Mouse (Mus musculus): Measurements from ENCODE around the gene Hbb-y.
"Not testable (repeated sequence)": the region's sequence is repeated elsewhere in the genome, so short reads cannot be mapped to it uniquely, and the experiment has no call there.

The Hbb-y gene

DNA sequence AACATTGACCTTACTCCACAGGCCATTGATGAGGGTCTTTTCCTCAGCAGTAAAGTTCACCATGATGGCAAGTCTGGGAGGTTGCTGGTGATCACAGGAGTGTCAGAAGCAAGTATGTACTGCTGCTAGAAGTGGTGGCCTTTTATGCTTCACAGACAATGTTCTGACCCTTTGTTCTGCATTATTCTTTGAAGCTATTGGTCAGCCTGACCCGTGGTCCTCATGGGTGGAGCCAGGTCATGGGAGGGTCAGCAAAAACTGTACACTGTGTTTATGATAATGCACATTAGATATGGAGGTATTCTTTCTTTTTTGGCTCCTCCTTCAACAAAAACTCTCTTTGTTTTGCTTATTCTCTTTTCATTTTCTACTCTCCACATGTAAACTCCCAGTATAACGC lies at the start of gene Hbb-y:
TSS of gene Hbb-y (minus strand) at position 127 of the 400 bp plus-strand sequence.
- in situ Hi-C loops (cut with MboI, MseI), result no loop called here

DNA sequence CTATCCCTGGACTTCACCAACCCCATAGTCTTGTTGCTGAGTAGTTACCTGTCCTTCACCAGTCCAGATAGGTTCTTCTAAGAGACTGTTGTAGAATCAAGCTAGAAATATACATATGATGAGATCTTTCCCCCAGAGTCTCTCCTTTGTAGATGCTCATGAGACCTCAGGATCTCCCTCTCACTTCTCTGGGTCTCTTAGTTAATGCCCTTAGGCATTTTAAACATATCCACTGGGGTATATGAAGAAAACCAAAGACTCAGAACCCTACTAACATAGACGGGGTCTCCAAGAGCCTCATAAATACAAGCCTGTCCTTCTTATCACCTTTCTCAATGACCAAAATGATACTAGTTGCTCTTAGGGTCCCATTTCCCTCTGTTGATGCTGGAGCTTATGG lies 41.4 kb upstream of the Hbb-y start, which contains the start of gene Olfr64:
TSS of gene Olfr64 (minus strand) at position 101 of the 400 bp plus-strand sequence.
- in situ Hi-C loops (cut with MboI, MseI), result no loop called here

DNA sequence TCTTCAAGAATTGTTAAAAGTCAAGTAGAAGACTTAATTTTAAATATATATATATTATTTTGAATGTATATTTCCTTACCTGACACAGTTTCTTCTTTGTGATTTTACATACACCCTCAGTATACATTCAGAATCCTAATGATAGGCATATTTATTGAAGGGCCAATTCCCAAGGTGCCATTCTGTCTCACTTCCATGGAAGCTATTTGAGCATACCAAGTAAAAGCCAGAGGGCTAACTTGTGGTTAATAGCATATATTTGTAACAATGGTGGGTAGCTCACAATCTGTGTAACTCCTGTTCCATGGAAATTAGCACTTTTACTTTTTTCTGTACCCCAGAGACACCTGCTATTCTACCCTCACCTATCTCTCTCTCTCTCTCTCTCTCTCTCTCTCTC lies 33.1 kb upstream of the Hbb-y start, which contains the start of gene Olfr66:
TSS of gene Olfr66 (minus strand) at position 101 of the 400 bp plus-strand sequence.
- in situ Hi-C loops (cut with MboI, MseI), result no loop called here

DNA sequence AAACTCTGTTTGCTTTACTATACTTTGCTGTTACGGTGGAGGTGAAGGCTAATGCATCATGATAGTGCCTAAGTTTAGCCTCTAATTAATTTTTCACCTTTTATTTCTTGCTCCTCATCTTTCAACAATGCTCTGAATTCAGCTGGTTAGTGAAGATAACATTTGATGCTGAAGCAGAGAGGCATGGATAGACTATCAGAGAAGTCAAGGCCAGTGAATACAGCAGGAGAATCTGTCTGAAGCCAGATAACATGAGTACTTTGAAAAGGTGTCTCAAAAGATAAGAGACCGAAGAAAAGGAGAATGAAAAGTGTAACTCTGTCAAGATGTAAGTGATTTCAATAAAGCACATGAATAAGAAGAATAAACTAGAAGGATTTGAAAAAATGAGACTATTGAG lies 24.1 kb upstream of the Hbb-y start:
- in situ Hi-C loops (cut with MboI, MseI), result no loop called here

DNA sequence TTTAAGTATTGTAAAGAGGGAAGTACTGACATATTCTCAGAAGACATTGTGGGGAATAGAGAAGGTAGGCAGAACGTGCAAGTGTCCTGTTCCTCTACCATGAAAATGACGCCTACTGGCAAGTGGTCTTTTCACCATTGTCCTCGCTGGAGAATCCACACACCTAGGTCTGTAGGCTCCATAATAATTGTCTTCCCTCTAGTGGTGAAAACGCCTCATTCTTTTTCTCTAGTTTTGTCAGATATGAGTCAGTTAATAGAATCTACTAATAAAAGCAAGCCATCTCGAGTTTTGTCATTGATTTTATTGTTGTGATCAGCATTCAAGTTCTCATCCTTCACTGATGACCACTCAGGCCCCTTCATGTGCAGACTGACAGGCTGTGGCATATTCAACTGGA lies 21.4 kb upstream of the Hbb-y start:
- in situ Hi-C loops (cut with MboI, MseI), result no loop called here

DNA sequence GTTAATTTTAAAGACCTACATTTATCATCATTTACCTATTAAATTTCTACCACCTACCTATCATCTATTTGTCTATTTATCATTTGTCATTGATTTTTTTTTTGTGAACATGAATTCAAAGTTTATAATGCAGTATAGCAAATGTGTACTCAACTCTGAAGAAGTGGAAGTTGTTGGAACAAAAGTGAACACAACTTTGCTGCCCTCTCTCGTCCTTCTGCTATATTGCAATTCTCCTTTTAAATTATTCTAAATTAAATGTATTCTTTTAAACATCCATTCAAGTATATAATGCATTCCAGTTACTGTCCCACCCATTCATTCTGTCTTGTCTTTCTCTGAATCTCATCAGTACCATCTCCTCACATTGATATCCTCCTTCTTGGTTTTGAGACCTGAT lies 20.0 kb upstream of the Hbb-y start:
- in situ Hi-C loops (cut with MboI, MseI), result no loop called here

DNA sequence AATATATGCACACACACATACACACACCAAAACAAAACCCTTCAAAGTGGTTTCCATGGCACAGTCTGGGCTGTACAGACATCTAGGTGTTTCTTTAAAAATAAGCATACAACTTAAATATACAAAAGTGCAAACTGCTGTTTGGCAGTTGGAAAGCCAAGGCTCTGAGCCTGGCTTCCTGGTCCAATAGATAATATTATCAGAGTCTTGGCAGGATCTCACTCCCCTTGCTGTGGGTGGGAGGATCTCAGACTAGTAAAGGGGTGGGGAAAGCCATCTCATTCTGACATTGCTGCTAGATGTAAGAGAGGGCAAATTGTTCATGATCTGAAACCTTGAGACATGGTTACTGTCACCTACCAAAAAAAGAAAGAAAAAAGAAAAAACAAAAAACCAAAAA lies 17.7 kb upstream of the Hbb-y start:
- in situ Hi-C loops (cut with MboI, MseI), result no loop called here

DNA sequence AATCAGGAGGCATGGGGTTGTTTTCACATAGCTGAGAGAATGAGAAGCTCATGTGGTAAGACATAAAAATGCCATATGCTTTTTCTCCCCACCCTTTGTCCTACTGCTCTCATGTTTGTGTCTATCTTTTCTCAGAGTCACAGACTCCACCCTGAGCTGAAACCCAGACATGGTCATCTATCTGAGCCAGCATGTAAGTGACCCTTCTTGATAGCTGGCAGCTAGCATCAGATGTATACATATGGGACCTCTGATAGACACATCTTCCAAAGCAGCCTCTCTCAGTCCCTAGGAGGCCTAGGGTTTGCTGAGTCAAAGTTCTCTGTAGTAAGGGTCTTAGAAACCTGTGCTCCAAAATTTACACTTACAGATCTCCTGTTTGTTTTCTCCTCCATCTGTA lies 12.7 kb upstream of the Hbb-y start:
- in situ Hi-C loops (cut with MboI, MseI), result no loop called here

DNA sequence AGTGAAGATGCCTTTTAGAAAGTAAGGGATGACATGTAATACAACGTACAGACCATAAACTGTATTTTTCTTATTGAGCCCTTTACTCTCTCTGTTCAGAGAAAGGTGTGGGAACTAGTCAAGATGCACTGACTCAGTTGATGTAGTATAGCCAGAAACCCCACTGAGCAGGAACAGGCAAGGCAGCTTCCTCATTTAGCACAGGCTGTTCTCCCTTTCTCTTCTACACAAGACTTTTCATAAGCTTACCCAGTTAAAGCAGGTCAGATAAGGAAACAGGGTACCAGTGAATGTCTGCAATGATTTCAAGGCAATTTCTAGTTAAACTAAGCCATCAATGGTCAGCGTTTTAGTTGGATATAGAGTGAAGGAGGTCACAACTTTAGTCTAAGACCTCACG lies 8.5 kb upstream of the Hbb-y start:
- in situ Hi-C loops (cut with MboI, MseI), result no loop called here

DNA sequence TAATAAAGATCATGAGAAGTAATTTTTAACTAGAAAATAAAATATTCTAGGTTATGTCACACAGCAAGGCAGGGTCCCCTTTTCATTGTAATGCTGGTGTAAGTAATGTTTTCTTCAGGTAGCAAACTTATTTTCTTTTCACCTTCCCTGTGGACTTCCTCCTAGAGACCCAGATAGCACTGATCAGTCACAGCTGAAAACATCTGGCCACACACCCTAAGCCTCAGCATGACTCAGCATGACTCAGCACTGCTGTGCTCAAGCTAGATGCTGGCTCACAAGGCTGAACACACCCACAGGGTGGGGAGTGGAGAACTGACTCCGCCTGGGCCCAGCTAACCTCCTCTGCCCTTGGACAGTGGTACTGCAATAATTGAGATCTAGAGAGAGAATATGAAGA lies 7.8 kb upstream of the Hbb-y start:
- in situ Hi-C loops (cut with MboI, MseI), result no loop called here

DNA sequence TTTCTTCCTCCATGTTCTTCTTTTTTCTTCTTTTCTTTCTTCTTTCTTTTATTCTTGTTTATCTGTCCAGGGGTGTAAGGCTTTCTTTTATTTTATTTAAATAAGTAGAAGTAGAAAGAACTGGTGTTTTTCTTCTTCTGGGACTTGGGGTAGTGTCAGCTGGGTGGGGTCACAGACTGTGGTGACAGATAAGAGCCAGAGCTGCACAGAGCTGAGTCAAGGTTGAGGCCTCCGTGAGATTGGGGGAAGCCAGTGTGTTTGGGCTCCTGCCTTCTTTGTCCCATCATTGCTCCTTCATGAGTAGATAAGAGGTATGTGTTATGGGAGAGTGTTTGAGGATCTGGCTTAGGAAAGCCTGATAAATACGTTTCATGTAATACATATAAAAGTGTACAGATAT lies 6.1 kb upstream of the Hbb-y start:
- in situ Hi-C loops (cut with MboI, MseI), result no loop called here

DNA sequence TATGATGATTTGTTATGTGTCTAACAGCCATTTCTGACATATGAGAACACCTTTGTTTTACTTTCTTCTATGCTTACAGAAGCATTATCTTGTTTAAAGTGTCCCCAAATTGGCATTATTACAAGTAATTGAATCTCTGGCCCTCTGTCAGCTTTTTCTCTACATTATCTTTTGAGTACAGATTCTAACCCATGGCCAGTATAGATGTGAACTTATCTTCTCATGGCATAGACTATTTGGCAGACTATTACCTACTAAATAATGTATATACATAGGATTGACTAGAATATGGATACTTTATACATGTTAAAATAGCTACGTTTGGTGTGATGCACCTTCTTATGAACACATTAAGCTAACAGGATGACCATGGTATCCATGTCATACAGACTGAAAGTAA lies 1.7 kb upstream of the Hbb-y start:
- in situ Hi-C loops (cut with MboI, MseI), result no loop called here

DNA sequence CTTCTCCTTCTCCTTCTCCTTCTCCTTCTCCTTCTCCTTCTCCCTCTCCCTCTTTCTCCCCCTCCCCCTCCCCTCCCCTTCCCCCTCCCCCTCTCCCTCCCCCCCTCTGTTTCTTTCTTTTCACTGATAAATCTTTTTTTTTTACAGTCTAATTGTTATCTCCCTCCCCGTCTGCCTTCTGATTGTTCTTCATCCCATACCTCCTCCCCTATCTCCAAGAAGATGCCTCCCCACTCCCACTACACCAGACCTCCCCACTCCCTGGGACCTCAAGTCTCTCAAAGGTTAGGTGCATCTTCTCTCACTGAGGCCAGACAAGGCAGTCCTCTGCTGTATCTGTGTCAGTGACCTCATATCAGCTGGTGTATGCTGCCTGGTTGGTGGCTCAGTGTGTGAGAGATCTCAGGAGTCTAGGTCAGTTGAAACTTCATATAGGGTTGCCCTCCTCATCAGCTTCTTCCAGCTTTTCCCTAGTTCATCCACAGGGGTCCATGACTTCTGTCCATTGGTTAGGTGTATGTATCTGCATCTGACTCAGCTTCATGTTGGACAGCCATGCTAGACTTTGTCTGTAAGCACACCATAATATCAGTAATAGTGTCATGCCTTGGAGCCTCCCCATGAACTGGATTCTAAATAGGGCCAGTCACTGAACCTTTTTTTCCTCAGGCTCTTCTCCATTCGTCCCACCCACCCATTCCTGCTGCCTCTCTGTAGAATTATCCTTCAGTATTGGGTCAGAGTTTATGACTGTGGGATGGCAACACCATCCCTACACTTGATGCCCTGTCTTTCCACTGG lies 8.3 kb downstream of the Hbb-y start:
- in situ Hi-C loops (cut with MboI, MseI), result no loop called here

DNA sequence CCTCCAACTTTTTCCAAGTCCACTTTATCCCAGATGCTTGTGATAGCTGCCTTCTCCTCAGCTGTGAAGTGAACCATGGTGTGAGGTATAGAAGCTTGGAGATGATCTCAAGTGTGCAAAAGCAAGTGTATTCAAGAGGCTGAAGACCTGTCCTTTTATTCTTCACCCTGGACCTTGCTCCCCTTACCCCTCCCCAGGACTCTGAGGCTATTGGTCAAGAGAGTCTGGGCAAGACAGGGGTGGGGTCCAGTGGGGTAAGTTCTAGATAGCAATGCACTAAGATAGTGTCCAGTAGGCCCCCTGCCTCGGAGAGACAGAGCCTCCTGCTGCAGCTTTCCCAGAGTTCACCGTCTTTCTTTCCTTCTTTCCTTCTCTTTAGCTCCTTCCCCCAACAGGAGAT lies 10.0 kb downstream of the Hbb-y start, which contains the start of gene Hbb-bh1:
TSS of gene Hbb-bh1 (minus strand) at position 131 of the 400 bp plus-strand sequence.
- in situ Hi-C loops (cut with MboI, MseI), result no loop called here

DNA sequence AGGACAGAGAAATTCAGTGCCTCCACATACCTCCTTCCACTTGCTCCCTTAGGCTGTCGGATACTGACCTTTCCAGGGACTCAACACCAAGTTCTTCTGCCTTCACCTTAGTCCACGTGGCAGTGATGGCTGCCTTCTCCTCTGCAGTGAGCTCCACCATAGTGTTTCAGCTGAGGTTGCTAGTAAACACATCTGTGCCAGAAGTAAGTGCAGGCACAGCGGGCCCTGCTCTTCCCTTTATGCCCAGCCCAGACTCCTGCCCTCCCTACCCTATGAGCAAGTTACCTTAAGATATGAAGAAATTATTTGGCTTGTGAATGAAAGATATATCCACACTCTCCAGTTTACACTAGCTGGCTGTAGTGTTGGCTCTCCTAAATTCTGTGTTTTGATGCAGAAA lies 12.7 kb downstream of the Hbb-y start, which contains the start of gene Hbb-bh2:
TSS of gene Hbb-bh2 (minus strand) at position 253 of the 400 bp plus-strand sequence.
- in situ Hi-C loops (cut with MboI, MseI), result no loop called here

DNA sequence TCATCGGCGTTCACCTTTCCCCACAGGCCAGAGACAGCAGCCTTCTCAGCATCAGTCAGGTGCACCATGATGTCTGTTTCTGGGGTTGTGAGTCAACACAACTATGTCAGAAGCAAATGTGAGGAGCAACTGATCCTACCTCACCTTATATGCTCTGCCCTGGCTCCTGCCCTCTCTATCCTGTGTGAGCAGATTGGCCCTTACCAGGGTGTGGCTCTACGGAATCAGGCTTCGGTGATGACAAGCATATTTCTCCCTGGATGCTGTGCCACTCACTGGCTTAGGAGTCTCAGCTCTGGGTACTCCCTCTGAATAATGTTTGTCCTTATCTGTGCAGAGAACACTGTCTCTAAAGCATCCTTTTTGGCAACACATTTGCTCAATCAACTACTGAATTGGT lies 25.2 kb downstream of the Hbb-y start, which contains the start of gene Hbb-bs:
TSS of gene Hbb-bs (minus strand) at position 289 of the 400 bp plus-strand sequence.
- in situ Hi-C loops (cut with MboI, MseI), result no loop called here

DNA sequence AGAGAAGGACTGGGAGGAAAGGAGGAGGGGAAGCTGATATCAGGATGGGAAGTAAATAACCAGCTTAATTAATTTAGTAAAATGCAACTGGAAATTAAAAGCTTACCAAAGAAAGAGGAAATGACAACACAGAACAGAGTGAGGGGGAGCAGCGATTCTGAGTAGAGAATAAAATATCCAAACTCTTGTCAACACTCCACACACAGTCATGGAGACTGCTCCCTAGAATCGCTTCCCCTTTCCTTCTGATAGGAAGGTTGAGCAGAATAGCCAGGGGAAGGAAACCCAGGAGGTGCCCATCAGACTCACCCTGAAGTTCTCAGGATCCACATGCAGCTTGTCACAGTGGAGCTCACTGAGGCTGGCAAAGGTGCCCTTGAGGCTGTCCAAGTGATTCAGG lies 25.9 kb downstream of the Hbb-y start:
- in situ Hi-C loops (cut with MboI, MseI), result not testable (repeated sequence)

DNA sequence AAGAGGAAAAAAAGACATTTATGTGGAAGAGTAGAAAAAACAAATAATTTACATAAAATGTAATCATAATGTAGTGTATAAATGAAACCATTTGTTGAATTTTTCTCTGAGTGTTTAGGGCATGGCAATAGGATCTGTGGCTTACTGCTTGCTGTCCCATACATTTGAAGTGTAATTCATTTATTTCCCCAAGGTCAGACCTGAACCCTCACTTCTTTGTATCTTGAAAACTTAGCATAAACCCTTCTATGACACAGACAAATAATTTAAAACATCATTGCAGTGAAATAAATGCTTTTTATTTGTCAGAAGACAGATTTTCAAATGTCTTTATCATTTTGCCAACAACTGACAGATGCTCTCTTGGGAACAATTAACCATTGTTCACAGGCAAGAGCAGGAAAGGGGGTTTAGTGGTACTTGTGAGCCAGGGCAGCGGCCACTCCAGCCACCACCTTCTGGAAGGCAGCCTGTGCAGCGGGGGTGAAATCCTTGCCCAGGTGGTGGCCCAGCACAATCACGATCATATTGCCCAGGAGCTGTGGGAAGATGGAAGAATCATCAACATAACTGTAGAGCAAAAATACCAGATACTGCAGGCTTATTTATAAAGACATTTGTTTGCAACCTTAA lies 26.6 kb downstream of the Hbb-y start:
- in situ Hi-C loops (cut with MboI, MseI), result no loop called here

DNA sequence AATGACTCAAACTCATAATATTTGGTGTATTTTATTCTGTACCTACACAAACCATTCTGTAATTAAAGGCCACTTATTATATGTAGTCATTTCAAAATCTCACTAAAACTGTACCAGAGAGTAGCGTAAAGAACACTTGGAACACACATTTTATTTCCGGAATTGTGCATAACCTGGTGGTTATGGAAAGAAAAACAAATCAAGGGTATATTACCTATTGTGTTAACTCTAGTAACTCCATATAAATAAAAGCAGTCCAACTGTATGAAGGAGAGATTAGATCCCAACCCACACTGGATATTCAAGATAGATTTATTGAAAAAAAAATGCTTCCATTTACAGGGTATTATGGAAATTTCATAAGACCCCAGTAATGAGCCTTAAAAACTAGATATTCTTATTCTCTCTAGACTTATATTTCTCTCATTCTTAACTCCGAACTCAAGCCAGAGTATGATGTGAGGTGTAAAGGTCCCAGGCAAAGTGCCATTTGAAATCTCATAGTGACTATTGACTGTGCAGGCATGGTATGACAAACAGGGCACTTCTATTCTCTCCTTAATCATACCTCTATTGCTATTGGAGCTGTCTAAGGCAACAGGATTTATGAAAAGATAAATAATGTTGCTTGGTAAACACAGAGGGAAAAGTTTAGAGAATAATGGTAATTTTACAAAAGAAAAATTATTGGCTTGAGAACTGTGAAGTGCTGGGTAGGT lies 27.3 kb downstream of the Hbb-y start:
- in situ Hi-C loops (cut with MboI, MseI), result no loop called here

DNA sequence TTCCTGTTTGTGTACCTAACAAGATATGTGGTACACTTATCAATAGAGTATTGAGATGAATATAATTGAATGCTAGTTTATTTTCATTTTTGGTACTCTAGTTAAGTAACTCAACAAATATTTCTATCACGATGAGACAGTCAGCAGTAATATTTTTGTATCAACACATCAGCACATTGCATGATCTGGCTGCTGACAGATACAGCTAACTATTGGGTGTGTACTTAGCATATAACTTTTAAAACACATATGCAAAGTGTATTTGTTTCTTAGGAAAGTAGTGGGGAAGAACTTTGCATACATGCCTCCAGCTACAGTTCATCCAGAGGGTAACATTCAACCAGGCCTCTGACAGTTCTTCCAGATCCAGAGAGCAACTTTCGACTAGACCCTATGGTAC lies 28.4 kb downstream of the Hbb-y start:
- in situ Hi-C loops (cut with MboI, MseI), result no loop called here

DNA sequence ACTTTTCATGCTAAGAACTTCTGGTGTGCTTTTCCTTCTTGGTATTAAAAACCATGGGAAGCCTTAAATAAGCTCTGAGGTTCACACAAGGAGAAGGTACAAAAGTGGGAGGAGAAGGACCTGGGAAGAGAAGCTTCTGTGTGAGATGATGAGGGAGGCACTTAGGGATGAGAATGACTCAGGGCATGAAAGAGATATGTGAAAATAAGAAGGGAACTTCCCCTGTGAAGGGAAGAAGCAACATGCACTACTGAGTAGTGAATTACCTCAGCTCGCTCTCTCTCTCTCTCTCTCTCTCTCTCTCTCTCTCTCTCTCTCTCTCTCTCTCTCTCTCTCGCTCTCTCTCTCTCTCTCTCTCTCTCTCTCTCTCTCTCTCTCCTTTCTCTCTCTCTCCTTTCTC lies 37.9 kb downstream of the Hbb-y start:
- in situ Hi-C loops (cut with MboI, MseI), result not testable (repeated sequence)

DNA sequence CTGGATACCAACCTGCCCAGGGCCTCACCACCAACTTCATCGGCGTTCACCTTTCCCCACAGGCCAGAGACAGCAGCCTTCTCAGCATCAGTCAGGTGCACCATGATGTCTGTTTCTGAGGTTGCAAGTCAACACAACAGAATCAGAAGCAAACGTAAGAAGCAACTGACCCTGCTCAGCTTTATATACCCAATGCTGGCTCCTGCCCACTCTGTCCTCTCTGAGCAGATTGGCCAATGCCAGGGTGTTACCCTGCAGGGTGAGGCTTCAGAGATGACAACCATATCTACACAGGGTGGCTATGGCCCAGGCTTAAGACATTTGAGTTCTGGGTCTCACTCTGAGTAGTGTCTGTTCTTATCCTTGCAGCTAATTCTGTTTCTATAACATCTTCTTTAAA lies 39.2 kb downstream of the Hbb-y start, which contains the start of gene Hbb-bt:
TSS of gene Hbb-bt (minus strand) at position 231 of the 400 bp plus-strand sequence.
- in situ Hi-C loops (cut with MboI, MseI), result no loop called here

All from T-helper 2 cell (primary cell).